Mouse (Mus musculus) ES-Bruce4 (cell line): ENCODE results near the gene Sycp1. TPM values are rescaled to one million over a fixed set of nuclear protein-coding genes. Genes with fewer than 3 reads are reported as not detected.

Source experiments
- H3K27ac ChIP-seq: 2 replicates; pipeline ENCODE4 v1.5.1; 2012; ENCODE audit warnings: low read length, inconsistent platforms; ENCODE audit not compliant: insufficient read depth
- H3K27me3 ChIP-seq: 2 replicates; pipeline ENCODE4 v1.6.1; 2012; ENCODE audit warnings: mild to moderate bottlenecking, low read length, inconsistent platforms; ENCODE audit not compliant: control insufficient read depth, poor library complexity, insufficient read depth, severe bottlenecking
- H3K36me3 ChIP-seq: 2 replicates; pipeline ENCODE4 v1.6.1; 2012; ENCODE audit warnings: inconsistent platforms, mild to moderate bottlenecking, low read length, moderate library complexity; ENCODE audit not compliant: control insufficient read depth, poor library complexity, insufficient read depth, severe bottlenecking
- H3K4me1 ChIP-seq: one replicate; pipeline ENCODE4 v1.8.1; 2011; ENCODE audit warnings: low read length; ENCODE audit not compliant: control insufficient read depth, insufficient read depth
- H3K4me3 ChIP-seq: 2 replicates; pipeline ENCODE4 v1.5.1; 2011; ENCODE audit warnings: low read depth, mild to moderate bottlenecking, low read length
- H3K9ac ChIP-seq: 2 replicates; pipeline ENCODE4 v1.6.1; 2012; ENCODE audit warnings: low read depth, mild to moderate bottlenecking, inconsistent platforms; ENCODE audit not compliant: poor library complexity, severe bottlenecking
- H3K9me3 ChIP-seq: replicated peaks from 2 replicates; pipeline ENCODE4 v1.6.1; 2012; ENCODE audit warnings: mild to moderate bottlenecking, low read length, inconsistent platforms; ENCODE audit not compliant: control insufficient read depth, poor library complexity, insufficient read depth, severe bottlenecking
- CTCF ChIP-seq: IDR thresholded peaks from one replicate; pipeline ENCODE4 v1.8.1; 2011; ENCODE audit warnings: low read depth, low read length
- EP300 ChIP-seq: IDR thresholded peaks from 2 replicates; pipeline ENCODE4 v1.6.1; 2011; ENCODE audit warnings: low read depth, low read length; ENCODE audit not compliant: insufficient read depth
- POLR2A ChIP-seq: IDR thresholded peaks from one replicate; pipeline ENCODE4 v1.8.1; 2011; ENCODE audit warnings: low read length; ENCODE audit not compliant: insufficient read depth
- polyA plus RNA-seq: library from polyadenylated mRNA; stranded (reverse); fragments of >200 nt; gene quantifications from 2 replicates; pipeline ENCODE4 v1.2.4, GENCODE M21; 2011; ENCODE audit warnings: low read depth; ENCODE audit not compliant: missing spikeins, insufficient read depth, insufficient read length

Gene Sycp1
- polyA plus RNA-seq, 1 experiment = 3.7 TPM

DNA sequence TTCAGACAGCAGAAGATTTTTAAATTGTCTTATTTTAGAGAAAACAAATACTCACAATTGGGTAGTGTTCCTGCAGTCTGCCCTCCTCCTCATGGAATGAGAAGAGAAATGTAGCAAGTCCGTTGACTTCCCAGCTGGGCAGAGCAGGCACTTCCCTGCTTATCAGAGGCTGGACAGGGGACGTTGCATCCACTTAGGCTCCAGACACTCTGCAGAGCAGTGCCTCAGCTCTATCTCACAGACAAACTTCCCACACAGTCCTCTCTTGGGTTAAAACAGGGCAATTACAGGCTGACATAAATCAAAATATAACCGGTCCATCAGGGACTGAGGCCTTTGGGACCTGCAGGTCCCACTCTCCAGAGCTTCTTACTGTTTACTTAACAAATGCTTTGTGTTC is 28.1 kb upstream of the Sycp1 start, which contains the start of gene Nr1h5:
Gene Nr1h5, minus strand, starts transcription at position 101 of the 400 bp plus-strand sequence.
- no peaks in the 10 kb centered on the region for H3K36me3 ChIP-seq
- H3K27ac ChIP-seq = no peak within 1 kb of the TSS
- H3K27me3 ChIP-seq = no peaks in the 10 kb centered on the region
- H3K4me1 ChIP-seq = no peaks in the 10 kb centered on the region
- H3K9me3 ChIP-seq = peaks cover 6% of the 10 kb centered on the region
- no peak within 1 kb of the TSS for H3K4me3 ChIP-seq
- no peak for TF ChIP-seq POLR2A
- no peak for TF ChIP-seq CTCF
- no peak for TF ChIP-seq EP300
- no peak within 1 kb of the TSS for H3K9ac ChIP-seq

DNA sequence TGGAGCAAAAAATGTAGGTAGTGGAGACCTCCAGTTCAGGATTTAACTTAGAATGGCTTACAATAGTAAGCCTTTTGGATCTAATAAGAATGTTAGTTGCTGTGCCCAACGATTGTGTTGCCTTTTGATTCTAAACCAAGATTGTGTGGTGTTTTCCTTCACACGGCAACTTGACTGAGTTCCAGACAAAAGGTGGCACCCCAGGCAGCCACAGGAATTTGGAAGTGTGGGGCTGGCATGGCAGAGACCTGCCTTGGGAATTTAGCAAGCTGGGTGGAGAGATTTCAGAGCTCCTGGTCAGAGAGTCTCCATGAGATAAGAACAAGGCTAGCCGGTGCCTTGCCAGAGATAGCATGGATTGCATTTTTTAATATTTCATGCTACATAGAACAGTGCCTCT is 19.7 kb upstream of the Sycp1 start:
- no peak overlapping the region for H3K9ac ChIP-seq
- H3K9me3 ChIP-seq = no peaks in the 10 kb centered on the region
- H3K4me1 ChIP-seq = no peaks in the 10 kb centered on the region
- H3K27me3 ChIP-seq = no peaks in the 10 kb centered on the region
- TF ChIP-seq EP300 = no peak
- TF ChIP-seq CTCF = no peak
- TF ChIP-seq POLR2A = no peak
- no peak overlapping the region for H3K4me3 ChIP-seq
- no peaks in the 10 kb centered on the region for H3K36me3 ChIP-seq
- H3K27ac ChIP-seq = no peak overlapping the region

GRCm38 (mm10) chr3:102955143-102955542 is 19.2 kb upstream of the Sycp1 start:
- no peaks in the 10 kb centered on the region for H3K27me3 ChIP-seq
- no peaks in the 10 kb centered on the region for H3K4me1 ChIP-seq
- no peaks in the 10 kb centered on the region for H3K9me3 ChIP-seq
- no peaks in the 10 kb centered on the region for H3K36me3 ChIP-seq
- H3K9ac ChIP-seq = no peak overlapping the region
- no peak overlapping the region for H3K4me3 ChIP-seq
- no peak for TF ChIP-seq POLR2A
- TF ChIP-seq EP300 = no peak
- no peak for TF ChIP-seq CTCF
- H3K27ac ChIP-seq = no peak overlapping the region

- H3K4me1 ChIP-seq = no peaks in the 10 kb centered on the region
- H3K36me3 ChIP-seq = no peaks in the 10 kb centered on the region
- H3K27me3 ChIP-seq = no peaks in the 10 kb centered on the region
- no peak for TF ChIP-seq POLR2A
- TF ChIP-seq CTCF = no peak
- no peak for TF ChIP-seq EP300
- H3K27ac ChIP-seq = no peak overlapping the region
- no peak overlapping the region for H3K4me3 ChIP-seq
- H3K9ac ChIP-seq = no peak overlapping the region
- no peaks in the 10 kb centered on the region for H3K9me3 ChIP-seq
Observed at GRCm38 (mm10) chr3:102954476-102954875, 18.6 kb upstream of the Sycp1 start.

DNA sequence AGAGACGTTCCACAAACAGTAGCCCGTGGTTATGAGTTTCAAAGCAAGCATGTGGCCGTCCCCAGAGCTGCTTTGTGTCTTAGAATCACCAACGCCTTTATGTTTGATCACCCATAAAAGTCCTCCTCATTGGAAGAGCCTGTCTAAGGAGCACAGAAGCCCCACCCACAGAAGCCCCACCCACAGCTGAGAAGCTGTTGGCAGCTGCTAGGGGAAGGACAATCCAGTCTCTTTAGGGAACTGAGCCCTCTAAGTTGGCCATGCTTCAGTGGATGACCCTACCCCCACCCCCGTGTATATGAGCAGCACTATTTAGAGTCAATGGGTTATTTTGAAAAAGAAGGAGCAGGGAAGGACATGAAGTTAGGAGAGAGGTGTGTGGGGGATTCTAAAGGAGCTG is 11.0 kb upstream of the Sycp1 start:
- TF ChIP-seq POLR2A (no peak), EP300 (no peak)
- Histone ChIP-seq H3K4me1 (no peaks in the 10 kb centered on the region), H3K36me3 (no peaks in the 10 kb centered on the region), H3K9ac (no peak overlapping the region), H3K27ac (no peak overlapping the region), H3K4me3 (no peak overlapping the region), H3K27me3 (no peaks in the 10 kb centered on the region), H3K9me3 (no peaks in the 10 kb centered on the region)

DNA sequence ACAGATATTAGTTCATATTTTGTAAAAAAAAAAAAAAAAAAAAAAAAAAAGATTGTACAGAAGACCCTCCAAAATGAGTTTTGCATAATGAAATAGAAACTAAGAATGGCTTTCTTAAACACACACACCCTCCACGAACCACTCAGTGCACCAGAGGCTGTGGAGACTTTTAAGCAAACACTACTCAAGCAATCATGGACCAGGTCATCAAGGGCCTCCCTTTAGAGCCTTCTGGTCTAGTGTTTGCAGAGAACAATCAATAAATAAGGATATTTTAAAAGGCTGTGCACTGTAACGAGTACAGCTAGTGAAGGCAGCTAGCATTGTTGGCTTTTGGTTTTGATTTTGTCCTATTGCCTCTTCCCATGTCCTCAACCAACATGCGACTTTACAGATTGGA is 10.4 kb upstream of the Sycp1 start:
- TF ChIP-seq POLR2A (no peak), CTCF (no peak), EP300 (no peak)
- no peak overlapping the region for H3K27ac ChIP-seq
- no peaks in the 10 kb centered on the region for H3K36me3 ChIP-seq
- H3K4me1 ChIP-seq = no peaks in the 10 kb centered on the region
- no peak overlapping the region for H3K4me3 ChIP-seq
- H3K9ac ChIP-seq = no peak overlapping the region
- H3K9me3 ChIP-seq = no peaks in the 10 kb centered on the region
- H3K27me3 ChIP-seq = peaks cover 2% of the 10 kb centered on the region; the same call in 1 of the 2 replicates

DNA sequence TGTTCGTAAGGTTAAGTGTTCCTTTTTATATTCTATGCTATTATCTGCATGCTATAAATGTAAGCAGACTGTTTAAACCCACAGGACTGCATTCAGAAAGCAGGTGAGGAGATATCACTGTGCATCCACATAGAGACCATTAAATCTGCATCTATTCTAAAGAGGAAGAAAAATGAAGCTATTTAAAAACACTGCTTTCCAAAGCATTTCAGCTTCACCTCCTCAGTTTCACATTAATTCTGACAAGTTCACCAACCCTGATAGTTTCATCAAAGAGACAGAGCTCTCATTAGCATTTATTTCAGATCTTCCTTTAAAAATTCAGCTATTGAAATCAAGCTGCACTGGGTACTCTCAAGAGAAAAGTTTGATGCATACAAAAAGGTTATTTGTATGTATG is 2.2 kb upstream of the Sycp1 start:
- Histone ChIP-seq H3K27me3 (peaks cover 5% of the 10 kb centered on the region), H3K9me3 (no peaks in the 10 kb centered on the region), H3K27ac (no peak overlapping the region), H3K9ac (no peak overlapping the region), H3K36me3 (no peaks in the 10 kb centered on the region), H3K4me1 (no peaks in the 10 kb centered on the region), H3K4me3 (no peak overlapping the region)
- TF ChIP-seq POLR2A (no peak), CTCF (no peak), EP300 (no peak)
